Mouse (Mus musculus): Measurements from ENCODE around the gene Insc. TPM values are rescaled to one million over a fixed set of nuclear protein-coding genes. Genes with fewer than 3 reads are reported as not detected.

Gene Insc
- polyA plus RNA-seq, 1 experiment from 2014 or later, result 13.7 TPM

- Histone ChIP-seq H3K27me3 (ENCODE audit: insufficient read depth, low read length) (no peaks in the 10 kb centered on the region), H3K9me3 (ENCODE audit: low read length) (no peaks in the 10 kb centered on the region), H3K4me1 (ENCODE audit: insufficient read depth) (no peaks in the 10 kb centered on the region; the same call in 1 of the 2 replicates), H3K4me3 (ENCODE audit: low read depth, low read length) (no peak overlapping the region), H3K36me3 (replicated peaks; ENCODE audit: insufficient read depth, low read length) (no peaks in the 10 kb centered on the region), H3K27ac (ENCODE audit: low read depth) (no peak overlapping the region; the same call in 1 of the 2 replicates), H3K4me2 (ENCODE audit: low read depth, low read length) (no peak overlapping the region), H3K9ac (replicated peaks) (no peak overlapping the region)
- 51% methylated on average over 8 of the region's 8 CpGs for WGBS (ENCODE audit: insufficient replicate concordance)
- DNase-seq (no peak), ATAC-seq (no peak)
- no peak for TF ChIP-seq EP300 (IDR thresholded peaks at IDR 0.05; ENCODE audit: low read depth)
- no peak for TF ChIP-seq CTCF (IDR thresholded peaks at IDR 0.05; ENCODE audit: low read depth)
Measured at GRCm38 (mm10) chr7:114779056-114779660, 35.7 kb downstream of the Insc start.

- 75% methylated on average over 3 of the region's 3 CpGs for WGBS (ENCODE audit: insufficient replicate concordance)
- TF ChIP-seq EP300 (IDR thresholded peaks at IDR 0.05; ENCODE audit: low read depth) (no peak), CTCF (IDR thresholded peaks at IDR 0.05; ENCODE audit: low read depth) (no peak)
Measured at GRCm38 (mm10) chr7:114783291-114783690, 39.8 kb downstream of the Insc start.

GRCm38 (mm10) chr7:114791087-114791486, 47.6 kb downstream of the Insc start:
- Histone ChIP-seq H3K9me3 (ENCODE audit: low read length) (no peaks in the 10 kb centered on the region), H3K36me3 (replicated peaks; ENCODE audit: insufficient read depth, low read length) (no peaks in the 10 kb centered on the region; the same call in 1 of the 2 replicates), H3K4me1 (ENCODE audit: insufficient read depth) (no peaks in the 10 kb centered on the region), H3K4me2 (ENCODE audit: low read depth, low read length) (no peak overlapping the region), H3K4me3 (ENCODE audit: low read depth, low read length) (no peak overlapping the region), H3K27ac (ENCODE audit: low read depth) (no peak overlapping the region), H3K27me3 (ENCODE audit: insufficient read depth, low read length) (no peaks in the 10 kb centered on the region), H3K9ac (replicated peaks) (no peak overlapping the region)
- DNase-seq (no peak), ATAC-seq (no peak)
- no peak for TF ChIP-seq EP300 (IDR thresholded peaks at IDR 0.05; ENCODE audit: low read depth)
- TF ChIP-seq CTCF (IDR thresholded peaks at IDR 0.05; ENCODE audit: low read depth), result no peak
- 80% methylated on average over 10 of the region's 10 CpGs for WGBS (ENCODE audit: insufficient replicate concordance)

More at GRCm38 (mm10) chr7:114783291-114783690, 39.8 kb downstream of the Insc start:
- no peak for ATAC-seq
- DNase-seq, result no peak
- no peaks in the 10 kb centered on the region for H3K27me3 ChIP-seq (ENCODE audit: insufficient read depth, low read length)
- H3K4me2 ChIP-seq (ENCODE audit: low read depth, low read length), result no peak overlapping the region
- no peak overlapping the region for H3K9ac ChIP-seq (replicated peaks)
- no peaks in the 10 kb centered on the region for H3K4me1 ChIP-seq (ENCODE audit: insufficient read depth)
- no peak overlapping the region for H3K4me3 ChIP-seq (ENCODE audit: low read depth, low read length)
- no peak overlapping the region for H3K27ac ChIP-seq (ENCODE audit: low read depth)
- no peaks in the 10 kb centered on the region for H3K36me3 ChIP-seq (replicated peaks; ENCODE audit: insufficient read depth, low read length)
- no peaks in the 10 kb centered on the region for H3K9me3 ChIP-seq (ENCODE audit: low read length)

DNA sequence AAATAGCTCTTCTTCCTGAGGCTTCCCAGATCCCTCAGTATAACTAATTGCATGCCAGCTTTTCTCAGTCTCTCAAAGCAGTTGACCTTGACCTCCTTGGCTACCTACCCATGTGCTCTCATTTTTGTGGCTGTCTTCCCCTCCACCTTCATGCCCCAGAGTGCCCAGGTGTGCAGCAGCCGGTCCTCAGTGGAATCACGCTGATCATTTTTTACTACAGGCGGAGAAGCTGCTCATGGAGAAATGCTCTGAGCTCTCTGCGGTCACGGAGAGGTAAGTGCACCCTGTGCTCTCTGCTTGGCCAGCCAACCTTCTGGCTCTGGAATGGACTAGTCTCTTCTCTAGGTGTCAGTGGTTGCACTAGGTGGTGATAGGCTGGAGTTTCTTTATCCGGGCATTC, 48.5 kb downstream of the Insc start:
- no peak for DNase-seq
- H3K36me3 ChIP-seq (replicated peaks; ENCODE audit: insufficient read depth, low read length), result no peaks in the 10 kb centered on the region; the same call in 1 of the 2 replicates

DNA sequence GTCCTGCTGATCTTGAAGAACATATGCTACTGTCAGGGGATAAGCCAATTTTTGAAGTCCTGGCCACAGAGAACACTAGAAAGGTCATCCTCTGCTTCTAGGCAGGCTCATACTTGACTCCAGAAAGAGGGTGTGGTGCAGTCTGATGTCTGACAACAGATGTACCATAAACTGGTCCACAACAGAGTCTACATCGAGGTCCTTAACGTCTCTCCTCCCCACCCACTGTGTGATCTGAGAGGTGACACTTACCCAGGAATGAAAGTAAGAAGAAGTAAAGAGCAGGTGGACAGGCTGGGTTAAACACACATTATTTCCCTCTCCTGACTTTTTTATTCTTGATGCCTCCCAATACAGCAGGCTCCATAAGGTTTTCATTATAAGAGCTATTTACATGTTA, 50.9 kb downstream of the Insc start:
- no peaks in the 10 kb centered on the region for H3K27me3 ChIP-seq (ENCODE audit: insufficient read depth, low read length)
- 80% methylated on average over 2 of the region's 2 CpGs for WGBS (ENCODE audit: insufficient replicate concordance)
- no peaks in the 10 kb centered on the region for H3K9me3 ChIP-seq (ENCODE audit: low read length)
- no peak overlapping the region for H3K4me3 ChIP-seq (ENCODE audit: low read depth, low read length)
- H3K4me1 ChIP-seq (ENCODE audit: insufficient read depth), result no peaks in the 10 kb centered on the region
- ATAC-seq, result no peak
- no peak overlapping the region for H3K27ac ChIP-seq (ENCODE audit: low read depth)
- no peak for DNase-seq
- no peak overlapping the region for H3K9ac ChIP-seq (replicated peaks)
- TF ChIP-seq CTCF (IDR thresholded peaks at IDR 0.05; ENCODE audit: low read depth) (no peak), EP300 (IDR thresholded peaks at IDR 0.05; ENCODE audit: low read depth) (no peak)
- H3K36me3 ChIP-seq (replicated peaks; ENCODE audit: insufficient read depth, low read length), result no peaks in the 10 kb centered on the region; the same call in 1 of the 2 replicates
- no peak overlapping the region for H3K4me2 ChIP-seq (ENCODE audit: low read depth, low read length)

More for the DNA sequence above, 48.5 kb downstream of the Insc start:
- Histone ChIP-seq H3K9ac (replicated peaks) (no peak overlapping the region), H3K27ac (ENCODE audit: low read depth) (no peak overlapping the region), H3K4me2 (ENCODE audit: low read depth, low read length) (no peak overlapping the region), H3K9me3 (ENCODE audit: low read length) (no peaks in the 10 kb centered on the region), H3K4me1 (ENCODE audit: insufficient read depth) (no peaks in the 10 kb centered on the region), H3K4me3 (ENCODE audit: low read depth, low read length) (no peak overlapping the region), H3K27me3 (ENCODE audit: insufficient read depth, low read length) (no peaks in the 10 kb centered on the region)
- TF ChIP-seq CTCF (IDR thresholded peaks at IDR 0.05; ENCODE audit: low read depth) (no peak), EP300 (IDR thresholded peaks at IDR 0.05; ENCODE audit: low read depth) (no peak)
- no peak for ATAC-seq
- 81% methylated on average over 6 of the region's 6 CpGs for WGBS (ENCODE audit: insufficient replicate concordance)

DNA sequence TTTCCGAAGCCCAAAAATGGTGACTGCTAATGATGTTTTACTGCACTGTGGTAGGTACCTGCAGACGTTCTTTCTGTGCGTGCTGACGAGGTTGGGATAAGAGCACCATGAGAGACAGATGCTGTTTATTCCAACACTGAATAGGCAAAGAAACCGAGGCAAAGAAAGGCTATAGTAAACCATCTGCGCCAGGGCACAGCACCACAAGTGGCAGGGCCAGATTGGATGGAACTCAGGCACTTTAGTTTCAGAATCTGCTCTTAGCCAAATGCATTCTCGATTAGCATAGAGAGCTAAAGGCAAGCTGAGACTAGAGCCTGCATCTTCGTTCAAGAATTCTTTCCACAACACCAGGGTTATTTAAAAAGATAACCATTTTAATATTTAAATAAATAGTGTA, 59.1 kb downstream of the Insc start:
- WGBS (ENCODE audit: insufficient replicate concordance), result 71% methylated on average over 8 of the region's 8 CpGs
- H3K9me3 ChIP-seq (ENCODE audit: low read length), result no peaks in the 10 kb centered on the region
- TF ChIP-seq EP300 (IDR thresholded peaks at IDR 0.05; ENCODE audit: low read depth) (no peak), CTCF (IDR thresholded peaks at IDR 0.05; ENCODE audit: low read depth) (no peak)
- H3K27me3 ChIP-seq (ENCODE audit: insufficient read depth, low read length), result no peaks in the 10 kb centered on the region
- H3K4me1 ChIP-seq (ENCODE audit: insufficient read depth), result no peaks in the 10 kb centered on the region
- ATAC-seq (no peak), DNase-seq (no peak)
- no peak overlapping the region for H3K4me2 ChIP-seq (ENCODE audit: low read depth, low read length)
- H3K4me3 ChIP-seq (ENCODE audit: low read depth, low read length), result no peak overlapping the region
- no peaks in the 10 kb centered on the region for H3K36me3 ChIP-seq (replicated peaks; ENCODE audit: insufficient read depth, low read length)
- no peak overlapping the region for H3K9ac ChIP-seq (replicated peaks)
- no peak overlapping the region for H3K27ac ChIP-seq (ENCODE audit: low read depth)
